Mouse (Mus musculus) spleen, embryonic (tissue): ENCODE results near the gene Rps15.

Experiments used
- CTCF ChIA-PET: fragments of 350-600 bp; sonication (Branson Sonifier 250); formaldehyde crosslinking; loops from one replicate; lab custom pipeline; 2022; lab: Charles Lee

Rps15 gene

GRCm38 (mm10) chr10:80336263-80336662 is 44.0 kb downstream of the Rps15 start:
- CTCF ChIA-PET = no interaction called here

DNA sequence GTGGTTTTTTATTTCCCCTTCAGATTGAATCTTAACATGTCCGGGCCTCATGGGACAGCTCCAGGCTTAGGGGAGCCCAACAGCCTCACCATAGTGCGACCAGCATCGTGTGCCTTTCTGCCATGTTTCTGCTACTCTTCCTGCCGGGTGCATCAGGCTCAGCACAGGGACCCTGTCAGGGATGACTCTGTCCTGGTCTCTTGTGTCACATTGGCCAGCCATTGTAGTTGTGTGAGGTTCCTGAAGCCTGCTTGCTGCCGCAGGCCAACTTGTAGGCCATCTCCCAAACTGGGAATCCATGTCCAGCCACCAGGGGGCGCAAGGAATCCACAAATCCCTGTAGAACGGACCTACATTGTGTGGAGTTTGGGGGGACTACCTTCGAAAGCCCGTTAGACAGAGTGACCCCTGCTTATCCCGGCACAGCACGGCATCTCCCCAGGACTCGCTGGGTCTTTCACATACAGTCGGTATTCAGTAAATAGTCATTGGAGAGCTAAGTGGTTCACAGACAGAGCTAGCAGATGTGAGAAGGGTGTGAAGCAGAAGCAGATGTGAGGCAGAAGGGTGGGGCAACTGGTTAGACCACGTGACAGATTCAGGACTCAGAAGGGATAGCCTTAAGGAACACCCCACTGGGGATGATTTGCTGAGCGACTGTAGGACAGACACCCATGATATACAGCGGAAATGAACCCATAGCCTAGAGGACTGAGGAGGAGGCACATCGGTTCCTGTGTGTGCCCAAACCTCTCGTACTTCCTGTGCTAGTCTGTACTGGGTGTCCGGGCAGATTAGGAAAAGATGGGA is 47.9 kb downstream of the Rps15 start:
- CTCF ChIA-PET = interaction anchor here (0.6 to 1.0 kb wide), 3 partner anchors 8 to 49 kb away, joined by 3 read pairs; no protein-coding TSS in a partner anchor

DNA sequence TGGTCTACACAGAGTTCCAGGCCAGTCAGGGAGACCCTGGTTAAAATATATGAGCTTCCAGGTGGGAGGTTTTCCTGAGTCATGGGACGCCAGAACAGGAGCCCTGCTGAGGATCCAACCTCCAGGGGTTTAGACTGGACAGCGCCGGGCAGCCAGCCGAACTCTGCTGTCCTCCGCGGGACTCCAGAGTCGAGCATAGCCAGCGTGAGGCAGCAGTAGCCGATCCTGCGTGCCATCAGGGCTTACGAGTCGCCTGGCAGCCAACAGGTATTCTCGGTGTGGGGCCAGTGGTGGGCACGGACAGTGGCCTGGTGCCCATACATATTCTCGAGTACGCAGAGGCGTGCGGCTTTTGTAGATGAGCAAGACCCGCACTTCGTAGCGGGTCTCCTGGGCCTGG is 48.8 kb downstream of the Rps15 start:
- CTCF ChIA-PET = interaction anchor here (0.6 to 1.0 kb wide), 3 partner anchors 9 to 50 kb away, joined by 3 read pairs; no protein-coding TSS in a partner anchor

GRCm38 (mm10) chr10:80341491-80342304 is 49.4 kb downstream of the Rps15 start:
- CTCF ChIA-PET = no interaction called here

DNA sequence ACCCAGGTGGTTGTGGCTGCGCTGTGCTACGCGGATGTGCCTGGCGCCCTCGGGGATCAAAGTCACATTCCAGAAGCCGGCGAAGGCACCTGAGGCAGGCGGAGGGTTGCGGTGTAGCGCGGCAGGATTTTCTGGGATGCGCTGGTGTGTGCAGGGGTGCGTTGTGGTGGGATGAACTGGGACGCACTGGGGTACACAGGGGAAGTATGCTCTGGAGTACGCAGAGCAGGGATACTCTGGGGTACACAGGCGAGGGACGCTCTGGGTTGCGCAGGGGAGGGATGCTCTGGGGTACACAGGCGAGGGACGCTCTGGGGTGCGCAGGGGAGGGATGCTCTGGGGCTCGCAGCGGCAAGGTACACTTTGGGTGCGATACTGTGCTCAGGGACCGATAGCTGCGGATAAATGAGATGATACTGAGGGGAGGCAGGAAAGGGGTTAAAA is 50.1 kb downstream of the Rps15 start:
- CTCF ChIA-PET = interaction anchor here (0.9 kb wide), 1 partner anchor 38 kb away, joined by 3 read pairs; no protein-coding TSS in a partner anchor

DNA sequence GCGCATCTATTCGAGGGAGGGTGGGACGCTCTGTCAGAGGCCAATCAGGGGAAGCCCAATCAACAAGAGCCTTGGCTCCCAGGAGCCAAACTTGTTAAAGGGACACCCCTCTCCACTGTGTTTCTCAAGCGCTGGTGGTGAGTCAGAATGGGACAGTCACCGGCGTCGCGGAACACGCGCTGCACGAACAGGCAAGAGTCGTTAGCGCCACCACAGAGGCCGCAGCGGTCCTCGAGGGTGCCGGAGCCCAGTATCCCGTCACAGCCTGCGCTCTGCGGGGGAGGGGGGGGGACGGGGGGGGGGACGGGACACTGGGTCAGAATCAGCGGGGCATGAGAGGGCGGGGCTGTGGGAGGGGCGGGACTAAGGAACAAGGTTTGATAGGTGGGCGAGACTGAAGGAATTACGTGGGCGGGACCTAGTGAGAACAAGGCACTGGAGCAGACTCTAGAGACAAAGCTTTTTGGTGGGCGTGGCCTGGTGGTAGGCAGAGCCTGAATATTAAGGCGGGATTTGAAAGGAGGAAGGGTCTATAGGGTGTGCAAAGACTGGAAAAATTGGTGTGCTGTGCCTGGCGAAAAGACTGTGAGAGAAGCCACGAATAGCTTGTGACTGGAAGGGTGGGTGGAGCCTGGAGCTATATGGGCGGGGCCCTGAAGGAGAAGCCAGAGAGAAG is 50.6 kb downstream of the Rps15 start:
- CTCF ChIA-PET = interaction anchor here (0.9 to 1.0 kb wide), 2 partner anchors 38 to 60 kb away, joined by 3 read pairs; no protein-coding TSS in a partner anchor

DNA sequence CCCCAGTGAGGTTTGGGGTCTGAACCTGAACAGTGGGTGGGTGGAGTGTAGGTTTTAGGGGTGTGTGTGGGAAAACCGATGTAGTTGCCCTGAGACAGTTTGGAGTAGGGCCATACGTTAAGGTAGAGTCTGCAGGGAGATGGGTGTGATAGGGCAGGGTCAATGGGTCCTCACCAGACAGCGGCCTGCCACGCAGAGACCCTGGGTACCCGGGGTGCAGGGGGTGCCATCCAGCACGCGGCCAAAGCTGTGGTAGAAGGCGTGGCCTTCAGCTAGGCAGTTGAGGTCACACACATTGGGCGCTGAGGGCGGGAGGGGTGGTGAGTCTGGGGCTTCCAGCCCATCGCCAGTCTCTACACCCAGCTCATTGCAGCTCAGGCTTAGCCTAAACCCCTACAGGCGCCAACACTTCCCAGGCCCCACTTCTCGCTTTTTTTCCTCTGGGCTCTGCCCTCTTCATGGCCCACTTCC is 51.2 kb downstream of the Rps15 start:
- CTCF ChIA-PET = interaction anchor here (0.9 to 1.0 kb wide), 2 partner anchors 39 to 60 kb away, joined by 3 read pairs; no protein-coding TSS in a partner anchor
